Mouse (Mus musculus): ENCODE results near the gene Csn3. TPM values are rescaled to one million over a fixed set of nuclear protein-coding genes. Genes with fewer than 3 reads are reported as not detected.

The Csn3 gene
- 0.41 and 1.0 TPM in 2 replicates for polyA plus RNA-seq (2016; fragmentation: Nextera tagmentation; extraction: Ambion mirVana)

- 36% methylated on average over 5 of the region's 5 CpGs for WGBS
- peak; percentile 16 for DNase-seq (ENCODE audit: low spot score)
These were observed at the start of gene Csn3 for GRCm38 (mm10) chr5:87925372-87925771. Gene Csn3, plus strand, starts transcription at chr5:87925579.

GRCm38 (mm10) chr5:87884729-87885128 is 40.6 kb upstream of the Csn3 start, which contains the start of gene Odam:
Gene Odam, plus strand, starts transcription at chr5:87885029.
- no peak for DNase-seq (ENCODE audit: low spot score)
- 76% methylated on average over 1 of the region's 1 CpGs for WGBS
- Histone ChIP-seq H3K4me3 (no peak within 1 kb of the TSS), H3K4me1 (no peaks in the 10 kb centered on the region), H3K27ac (replicated peaks) (no peak within 1 kb of the TSS), H3K9me3 (replicated peaks) (no peaks in the 10 kb centered on the region), H3K27me3 (ENCODE audit: low read depth, poor library complexity, severe bottlenecking) (no peaks in the 10 kb centered on the region), H3K36me3 (no peaks in the 10 kb centered on the region)

More at GRCm38 (mm10) chr5:87925372-87925771, at the start of gene Csn3:
- no peaks in the 10 kb centered on the region for H3K4me1 ChIP-seq
- no peaks in the 10 kb centered on the region for H3K27me3 ChIP-seq (ENCODE audit: low read depth, poor library complexity, severe bottlenecking)
- no peaks in the 10 kb centered on the region for H3K9me3 ChIP-seq (replicated peaks)
- H3K27ac ChIP-seq (replicated peaks): no peak within 1 kb of the TSS
- no peaks in the 10 kb centered on the region for H3K36me3 ChIP-seq
- no peak within 1 kb of the TSS for H3K4me3 ChIP-seq

DNA sequence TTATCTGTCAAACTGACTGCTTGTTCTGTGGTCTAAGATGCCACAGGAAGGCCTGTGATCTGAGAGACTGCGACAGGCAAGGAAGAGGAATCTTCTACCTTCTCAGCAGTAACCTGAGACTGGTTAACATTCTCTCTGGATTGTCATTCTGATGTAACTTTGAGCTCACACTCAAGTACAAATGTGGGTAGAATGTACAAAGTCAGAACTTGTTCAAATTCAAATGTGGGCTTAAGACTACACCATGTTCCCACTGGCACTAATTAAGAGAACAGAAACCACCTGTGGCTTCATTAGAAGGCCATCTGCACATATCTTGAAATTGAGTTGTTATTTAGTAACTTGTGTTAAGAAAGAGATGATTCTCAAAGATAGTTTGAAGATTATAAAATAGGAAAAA is 6.2 kb downstream of the Csn3 start:
- WGBS: 27% methylated on average over 1 of the region's 1 CpGs
- H3K36me3 ChIP-seq: no peaks in the 10 kb centered on the region
- DNase-seq (ENCODE audit: low spot score): no peak
- no peaks in the 10 kb centered on the region for H3K9me3 ChIP-seq (replicated peaks)
- no peaks in the 10 kb centered on the region for H3K4me1 ChIP-seq
- H3K27ac ChIP-seq (replicated peaks): no peak overlapping the region
- H3K4me3 ChIP-seq: no peak overlapping the region
- no peaks in the 10 kb centered on the region for H3K27me3 ChIP-seq (ENCODE audit: low read depth, poor library complexity, severe bottlenecking)

GRCm38 (mm10) chr5:87940752-87941151 is 15.4 kb downstream of the Csn3 start:
- 57% methylated on average over 3 of the region's 3 CpGs for WGBS
- Histone ChIP-seq H3K36me3 (no peaks in the 10 kb centered on the region), H3K4me1 (no peaks in the 10 kb centered on the region), H3K27me3 (ENCODE audit: low read depth, poor library complexity, severe bottlenecking) (no peaks in the 10 kb centered on the region), H3K27ac (replicated peaks) (no peak overlapping the region), H3K4me3 (no peak overlapping the region), H3K9me3 (replicated peaks) (no peaks in the 10 kb centered on the region)
- DNase-seq (ENCODE audit: low spot score): no peak

DNA sequence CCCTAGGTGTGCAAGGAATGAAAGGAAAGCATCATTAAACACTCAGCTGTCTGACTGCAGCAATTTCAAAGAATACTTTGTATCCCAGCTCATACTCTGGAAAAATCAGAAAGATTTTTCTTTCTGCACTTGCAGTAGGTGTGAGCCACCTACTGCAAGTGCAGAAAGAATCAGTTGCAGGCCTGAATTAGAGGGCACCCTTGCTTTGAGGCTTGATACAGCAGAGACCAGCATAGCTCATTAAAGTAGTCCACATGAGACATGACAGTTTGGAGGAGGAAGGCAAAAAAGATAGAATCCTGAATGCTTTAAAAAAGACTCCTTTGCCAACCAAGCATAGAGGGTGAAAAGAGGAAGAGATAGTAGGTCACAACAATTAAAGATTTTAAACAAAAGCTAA is 17.1 kb downstream of the Csn3 start:
- no peak for DNase-seq (ENCODE audit: low spot score)
- H3K27ac ChIP-seq (replicated peaks): no peak overlapping the region
- H3K36me3 ChIP-seq: no peaks in the 10 kb centered on the region
- H3K27me3 ChIP-seq (ENCODE audit: low read depth, poor library complexity, severe bottlenecking): no peaks in the 10 kb centered on the region
- H3K4me1 ChIP-seq: no peaks in the 10 kb centered on the region
- no peaks in the 10 kb centered on the region for H3K9me3 ChIP-seq (replicated peaks)
- H3K4me3 ChIP-seq: no peak overlapping the region

DNA sequence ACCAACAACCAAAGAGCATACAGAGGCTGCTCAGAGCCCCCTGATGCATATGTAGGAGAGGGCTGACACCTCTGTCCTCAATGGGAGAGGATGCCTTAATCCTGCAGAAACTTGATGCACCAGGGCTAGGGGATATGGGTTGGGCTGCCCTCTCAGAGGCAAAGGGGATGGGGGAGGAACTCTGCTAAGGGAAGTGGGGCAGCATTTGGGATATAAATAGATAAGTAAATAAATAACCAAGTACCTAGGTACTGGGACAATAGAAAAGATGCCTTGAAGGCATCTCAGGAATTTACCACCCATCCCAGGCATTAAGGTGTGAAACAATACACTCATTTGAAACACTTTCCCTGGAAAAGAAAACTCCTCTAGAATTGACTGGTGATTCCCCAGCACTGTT is 26.5 kb downstream of the Csn3 start:
- no peaks in the 10 kb centered on the region for H3K9me3 ChIP-seq (replicated peaks)
- H3K36me3 ChIP-seq: no peaks in the 10 kb centered on the region
- no peak for DNase-seq (ENCODE audit: low spot score)
- H3K27me3 ChIP-seq (ENCODE audit: low read depth, poor library complexity, severe bottlenecking): no peaks in the 10 kb centered on the region
- H3K27ac ChIP-seq (replicated peaks): no peak overlapping the region
- no peak overlapping the region for H3K4me3 ChIP-seq
- no peaks in the 10 kb centered on the region for H3K4me1 ChIP-seq

GRCm38 (mm10) chr5:87969201-87969600 is 43.8 kb downstream of the Csn3 start, which contains the start of the genes 2310003L06Rik and Gm28434:
Gene 2310003L06Rik, plus strand, starts transcription at chr5:87969459.
Gene Gm28434, plus strand, starts transcription at chr5:87969517.
- Histone ChIP-seq H3K9me3 (replicated peaks) (no peaks in the 10 kb centered on the region), H3K36me3 (no peaks in the 10 kb centered on the region), H3K4me1 (no peaks in the 10 kb centered on the region), H3K27ac (replicated peaks) (no peak within 1 kb of the TSS), H3K4me3 (no peak within 1 kb of the TSS), H3K27me3 (ENCODE audit: low read depth, poor library complexity, severe bottlenecking) (no peaks in the 10 kb centered on the region)
- WGBS: 74% methylated on average over 2 of the region's 2 CpGs
- no peak for DNase-seq (ENCODE audit: low spot score)

DNA sequence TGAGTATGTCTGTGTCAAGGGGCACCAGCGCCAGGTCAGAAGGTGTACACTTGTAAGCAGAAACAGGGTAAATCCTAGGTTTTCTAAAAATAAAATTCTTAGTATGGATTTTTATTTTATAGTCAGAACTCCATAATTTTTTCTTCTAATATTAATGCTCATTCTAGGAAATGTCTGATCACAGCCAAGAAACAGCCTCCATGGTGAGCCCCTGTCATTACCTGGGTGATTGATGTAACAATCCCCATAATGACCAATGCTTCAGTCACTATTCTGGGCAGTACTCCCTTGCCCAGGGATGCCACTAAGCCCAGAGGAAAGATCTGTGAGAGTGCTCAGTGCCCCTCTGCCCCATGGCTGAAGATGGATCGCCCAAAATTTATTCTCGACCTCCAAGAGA is 53.8 kb downstream of the Csn3 start, which contains the start of gene Cabs1:
Gene Cabs1, plus strand, starts transcription at position 301 of the 400 bp plus-strand sequence.
- H3K27me3 ChIP-seq (ENCODE audit: low read depth, poor library complexity, severe bottlenecking): no peaks in the 10 kb centered on the region
- WGBS: 89% methylated on average over 3 of the region's 3 CpGs

More for the DNA sequence above, 53.8 kb downstream of the Csn3 start, which contains the start of gene Cabs1:
- no peaks in the 10 kb centered on the region for H3K36me3 ChIP-seq
- H3K27ac ChIP-seq (replicated peaks): no peak within 1 kb of the TSS
- H3K4me1 ChIP-seq: no peaks in the 10 kb centered on the region
- DNase-seq (ENCODE audit: low spot score): no peak
- H3K4me3 ChIP-seq: no peak within 1 kb of the TSS
- no peaks in the 10 kb centered on the region for H3K9me3 ChIP-seq (replicated peaks)

Other genes with a start within 250 kb of the Csn3 start
- gene Csn2, start 225.9 kb upstream of the Csn3 start, polyA plus RNA-seq (2016; fragmentation: Nextera tagmentation; extraction: Ambion mirVana): not detected in 2 replicates
- gene Csn1s2a, start 151.0 kb upstream of the Csn3 start, polyA plus RNA-seq (2016; fragmentation: Nextera tagmentation; extraction: Ambion mirVana): not detected in 2 replicates
- not detected in 2 replicates for gene Csn1s2b, start 117.5 kb upstream of the Csn3 start, polyA plus RNA-seq (2016; fragmentation: Nextera tagmentation; extraction: Ambion mirVana)
- gene Prr27, start 99.9 kb upstream of the Csn3 start, polyA plus RNA-seq (2016; fragmentation: Nextera tagmentation; extraction: Ambion mirVana): not detected in 2 replicates
- not detected in 2 replicates for gene Odam, start 40.5 kb upstream of the Csn3 start, polyA plus RNA-seq (2016; fragmentation: Nextera tagmentation; extraction: Ambion mirVana)
- gene 2310003L06Rik, start 43.9 kb downstream of the Csn3 start, polyA plus RNA-seq (2016; fragmentation: Nextera tagmentation; extraction: Ambion mirVana): not detected in 2 replicates
- not detected in 2 replicates for gene Gm28434, start 43.9 kb downstream of the Csn3 start, polyA plus RNA-seq (2016; fragmentation: Nextera tagmentation; extraction: Ambion mirVana)
- not detected in 2 replicates for gene Cabs1, start 53.9 kb downstream of the Csn3 start, polyA plus RNA-seq (2016; fragmentation: Nextera tagmentation; extraction: Ambion mirVana)
- not detected in 2 replicates for gene Smr3a, start 77.0 kb downstream of the Csn3 start, polyA plus RNA-seq (2016; fragmentation: Nextera tagmentation; extraction: Ambion mirVana)
- gene Smr2, start 161.0 kb downstream of the Csn3 start, polyA plus RNA-seq (2016; fragmentation: Nextera tagmentation; extraction: Ambion mirVana): not detected in 2 replicates
- not detected in 2 replicates for gene Gm11116, start 186.0 kb downstream of the Csn3 start, polyA plus RNA-seq (2016; fragmentation: Nextera tagmentation; extraction: Ambion mirVana)
- not detected in 2 replicates for gene Gm11115, start 228.5 kb downstream of the Csn3 start, polyA plus RNA-seq (2016; fragmentation: Nextera tagmentation; extraction: Ambion mirVana)

Measured in midbrain, embryonic 10.5 days (tissue).